Mouse (Mus musculus): ENCODE data around the gene Tlk1.

DNA sequence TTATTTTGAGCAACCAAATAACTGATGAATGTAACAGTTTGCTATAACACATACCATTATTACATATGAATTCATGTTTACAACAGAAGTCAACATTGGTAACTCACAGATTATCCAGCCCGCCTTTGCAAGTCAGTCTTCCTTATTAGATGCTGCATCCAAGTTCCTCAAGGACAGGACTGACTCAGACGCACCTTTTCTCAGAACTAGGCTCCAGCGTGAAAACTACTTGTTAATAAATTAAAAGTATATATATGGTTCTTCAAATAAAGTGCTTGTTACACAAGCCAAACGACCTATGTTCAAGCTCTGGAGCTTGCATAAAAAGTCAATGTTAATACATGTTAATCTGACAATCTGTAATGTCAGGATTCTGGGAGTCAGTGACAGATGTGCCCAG lies 11.9 kb downstream of the Tlk1 start:
- TF ChIP-seq CTCF (IDR thresholded peaks at IDR 0.05; ENCODE audit: low read depth) = no peak
- TF ChIP-seq EP300 (optimal IDR thresholded peaks at IDR 0.05) = no peak
